21 mouse cellular contexts compared by ENCODE assay signal in the genomic region with DNA sequence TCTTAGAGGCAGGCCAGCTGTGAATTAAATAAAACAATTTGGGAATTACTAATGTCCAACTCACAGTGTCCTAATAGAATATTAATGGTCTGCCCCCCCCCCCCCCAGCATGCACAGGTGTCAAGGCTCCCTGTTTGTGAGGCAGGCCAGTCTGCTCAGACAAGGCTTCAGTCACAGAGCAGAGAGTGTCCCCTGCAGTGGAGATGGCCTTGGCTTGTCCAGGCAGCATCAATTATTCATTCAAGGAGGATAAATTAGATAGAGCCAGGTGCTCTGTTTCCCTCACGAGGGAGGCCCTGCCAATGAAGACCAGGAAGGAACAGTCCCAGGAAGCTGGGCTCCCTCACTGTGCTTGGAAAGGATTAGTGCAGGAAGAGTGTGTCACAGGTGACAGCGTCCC.
A peak's percentile ranks its signal among the peaks of the same experiment; 100 is the strongest.
DNase-seq lines count a peak whose midpoint lies in the region; ATAC-seq lines count a peak whose summit lies in the region.
"Had no signal": no experiment of that assay in that cellular context is flagged by ENCODE, and none has a peak within 500 bp of the region (broad histone marks: within the 10 kb centered on the region; RNA-seq: fewer than 3 reads in every experiment).

No protein-coding gene starts in this region.

- no peaks in the 10 kb centered on the region for H3K4me1 ChIP-seq in intestine, embryonic 15.5 days (replicated peaks)
- H3K4me1 ChIP-seq in intestine, embryonic 16.5 days (ENCODE audit: control insufficient read depth, insufficient read depth, low read length) = no peaks in the 10 kb centered on the region
- H3K4me1 ChIP-seq in neural tube, embryonic 15.5 days = no peaks in the 10 kb centered on the region
- H3K4me1 ChIP-seq: forebrain, embryonic 13.5 days; hindbrain, embryonic 12.5 days; hindbrain, embryonic 15.5 days had no signal

- no peak overlapping the region for H3K9ac ChIP-seq in intestine, embryonic 15.5 days
- H3K9ac ChIP-seq in intestine, embryonic 16.5 days (ENCODE audit: low read depth, low read length) = no peak overlapping the region
- no peak overlapping the region for H3K9ac ChIP-seq in neural tube, embryonic 15.5 days (replicated peaks)
- H3K9ac ChIP-seq: forebrain, embryonic 13.5 days; forebrain, postnatal 0 days; hindbrain, embryonic 12.5 days; hindbrain, embryonic 15.5 days had no signal

- H3K27me3 ChIP-seq in intestine, embryonic 15.5 days (replicated peaks) = no peaks in the 10 kb centered on the region
- H3K27me3 ChIP-seq in intestine, embryonic 16.5 days (replicated peaks; ENCODE audit: control insufficient read depth, insufficient read depth, low read length) = no peaks in the 10 kb centered on the region
- no peaks in the 10 kb centered on the region for H3K27me3 ChIP-seq in neural tube, embryonic 15.5 days (replicated peaks)
- H3K27me3 ChIP-seq: forebrain, embryonic 13.5 days; hindbrain, embryonic 12.5 days; hindbrain, embryonic 15.5 days had no signal

- no peak overlapping the region for H3K27ac ChIP-seq in intestine, embryonic 15.5 days
- no peak overlapping the region for H3K27ac ChIP-seq in intestine, embryonic 16.5 days (ENCODE audit: low read length)
- no peak overlapping the region for H3K27ac ChIP-seq in neural tube, embryonic 15.5 days (replicated peaks)
- H3K27ac ChIP-seq: forebrain, embryonic 10.5 days; forebrain, embryonic 13.5 days; gastrocnemius, adult 2 months; heart, adult 2 months; hindbrain, embryonic 12.5 days; hindbrain, embryonic 15.5 days had no signal

- ATAC-seq in cerebellum, adult (ENCODE audit: insufficient number of reproducible peaks, low FRiP score, low TSS enrichment) = peak; percentile 52; the same call in 1 of the 2 replicates
- peak; percentile 34; the same call in 1 of the 2 replicates for ATAC-seq in intestine, embryonic 15.5 days
- no peak for ATAC-seq in intestine, embryonic 16.5 days
- ATAC-seq in neural tube, embryonic 15.5 days (ENCODE audit: low FRiP score) = no peak
- ATAC-seq: activated CD4-positive, CD25-positive, alpha-beta regulatory T cell, adult 4 months; forebrain, embryonic 13.5 days; forebrain, postnatal 0 days had no signal

- no peak overlapping the region for H3K4me3 ChIP-seq in intestine, embryonic 15.5 days (replicated peaks)
- no peak overlapping the region for H3K4me3 ChIP-seq in intestine, embryonic 16.5 days (ENCODE audit: low read length)
- no peak overlapping the region for H3K4me3 ChIP-seq in neural tube, embryonic 15.5 days (replicated peaks)
- H3K4me3 ChIP-seq: forebrain, embryonic 10.5 days; forebrain, embryonic 13.5 days; gastrocnemius, adult 2 months; heart, adult 2 months; hindbrain, embryonic 12.5 days; hindbrain, embryonic 15.5 days had no signal

- DNase-seq in cerebellum, postnatal 4 days (ENCODE audit: low spot score in 2 of 2) = no peak
- peak; percentile 21 for DNase-seq in cerebellum, adult 8-10 months
- DNase-seq in cerebellum, postnatal 14 days = peak; percentile 23 to 26
- DNase-seq in kidney, adult 9 months = no peak
- DNase-seq: adrenal gland, adult 8-10 months; adrenal gland, postnatal 25 days; forebrain, postnatal 0 days; gastrocnemius, adult 2 months; gastrocnemius, postnatal 25 days; heart, adult 2 months; kidney, adult 2 months had no signal

- no peaks in the 10 kb centered on the region for H3K9me3 ChIP-seq in intestine, embryonic 15.5 days
- no peaks in the 10 kb centered on the region for H3K9me3 ChIP-seq in intestine, embryonic 16.5 days (ENCODE audit: control insufficient read depth, low read length)
- H3K9me3 ChIP-seq in neural tube, embryonic 15.5 days (replicated peaks) = no peaks in the 10 kb centered on the region
- H3K9me3 ChIP-seq: forebrain, embryonic 10.5 days; forebrain, embryonic 13.5 days; hindbrain, embryonic 12.5 days; hindbrain, embryonic 15.5 days had no signal

- 50% methylated on average over 2 of the region's 2 CpGs for WGBS in intestine, embryonic 15.5 days
- WGBS in intestine, embryonic 16.5 days = 52% methylated on average over 2 of the region's 2 CpGs
- WGBS in neural tube, embryonic 15.5 days = 45% methylated on average over 2 of the region's 2 CpGs

- no peak overlapping the region for H3K4me2 ChIP-seq in intestine, embryonic 15.5 days (replicated peaks)
- H3K4me2 ChIP-seq in intestine, embryonic 16.5 days (ENCODE audit: low read depth, low read length) = no peak overlapping the region
- no peak overlapping the region for H3K4me2 ChIP-seq in neural tube, embryonic 15.5 days
- H3K4me2 ChIP-seq: forebrain, embryonic 13.5 days; heart, embryonic 11.5 days; hindbrain, embryonic 12.5 days; hindbrain, embryonic 15.5 days had no signal

- H3K36me3 ChIP-seq in intestine, embryonic 15.5 days = no peaks in the 10 kb centered on the region
- H3K36me3 ChIP-seq in intestine, embryonic 16.5 days (ENCODE audit: control insufficient read depth, insufficient read depth, low read length) = no peaks in the 10 kb centered on the region
- H3K36me3 ChIP-seq in neural tube, embryonic 15.5 days = no peaks in the 10 kb centered on the region
- H3K36me3 ChIP-seq: forebrain, embryonic 10.5 days; hindbrain, embryonic 12.5 days; hindbrain, embryonic 15.5 days had no signal

Comparison
In these comparisons a context has a peak if more than half of its experiments do, and no peak if none do; other contexts are left out.
1. ATAC-seq: peak in cerebellum, adult (single experiment) and intestine, embryonic 15.5 days (single experiment); none in intestine, embryonic 16.5 days (single experiment) and neural tube, embryonic 15.5 days (single experiment).
2. DNase-seq: peak in cerebellum, adult 8-10 months (single experiment) and cerebellum, postnatal 14 days (2 of 2); none in cerebellum, postnatal 4 days (0 of 2) and kidney, adult 9 months (single experiment).